Mouse (Mus musculus): ENCODE data around the gene Chka.
A peak's percentile ranks its signal among the peaks of the same experiment; 100 is the strongest.

Gene Chka

DNA sequence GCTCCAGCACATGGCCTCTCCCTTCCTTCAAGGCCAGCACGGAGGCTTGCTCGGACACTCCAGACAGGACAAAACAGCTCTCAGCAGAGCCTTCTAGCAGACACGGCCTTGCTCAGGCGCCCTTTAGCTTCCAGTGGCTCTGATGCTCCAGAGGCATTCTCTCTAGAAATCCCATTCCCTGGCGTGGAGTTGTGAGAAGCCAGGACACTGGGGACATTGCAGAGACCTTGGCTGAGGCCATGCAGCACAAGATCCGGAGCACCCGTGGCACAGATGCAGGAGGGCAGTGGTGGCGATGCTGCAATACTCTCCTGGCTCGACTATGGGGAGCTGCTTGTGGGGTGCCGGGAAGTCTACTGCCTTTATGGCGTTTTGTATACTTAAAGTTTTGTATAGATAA is 65.2 kb downstream of the Chka start:
- no peak for DNase-seq (ENCODE audit: low spot score in 2 of 2)

DNA sequence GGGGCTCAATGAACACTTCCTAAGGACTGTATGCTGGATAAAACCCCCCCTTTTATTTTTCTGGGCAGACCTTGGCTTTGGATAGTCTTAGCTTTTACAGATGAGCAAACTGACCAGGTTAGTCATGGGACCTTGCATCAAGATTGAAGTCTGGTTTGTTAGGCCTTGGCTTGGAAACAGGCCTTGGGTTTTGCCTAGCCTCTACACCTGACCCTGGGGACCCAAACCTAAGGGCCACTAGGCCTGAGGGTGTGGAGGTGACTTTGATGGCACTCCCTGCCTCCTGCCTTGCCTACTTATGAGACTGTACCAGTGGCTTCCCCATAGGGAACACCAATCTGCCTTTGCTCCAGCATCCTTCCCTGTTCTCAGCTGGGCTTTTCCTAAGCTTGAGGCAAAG is 68.4 kb downstream of the Chka start:
- DNase-seq (ENCODE audit: low spot score in 2 of 2): no peak

DNA sequence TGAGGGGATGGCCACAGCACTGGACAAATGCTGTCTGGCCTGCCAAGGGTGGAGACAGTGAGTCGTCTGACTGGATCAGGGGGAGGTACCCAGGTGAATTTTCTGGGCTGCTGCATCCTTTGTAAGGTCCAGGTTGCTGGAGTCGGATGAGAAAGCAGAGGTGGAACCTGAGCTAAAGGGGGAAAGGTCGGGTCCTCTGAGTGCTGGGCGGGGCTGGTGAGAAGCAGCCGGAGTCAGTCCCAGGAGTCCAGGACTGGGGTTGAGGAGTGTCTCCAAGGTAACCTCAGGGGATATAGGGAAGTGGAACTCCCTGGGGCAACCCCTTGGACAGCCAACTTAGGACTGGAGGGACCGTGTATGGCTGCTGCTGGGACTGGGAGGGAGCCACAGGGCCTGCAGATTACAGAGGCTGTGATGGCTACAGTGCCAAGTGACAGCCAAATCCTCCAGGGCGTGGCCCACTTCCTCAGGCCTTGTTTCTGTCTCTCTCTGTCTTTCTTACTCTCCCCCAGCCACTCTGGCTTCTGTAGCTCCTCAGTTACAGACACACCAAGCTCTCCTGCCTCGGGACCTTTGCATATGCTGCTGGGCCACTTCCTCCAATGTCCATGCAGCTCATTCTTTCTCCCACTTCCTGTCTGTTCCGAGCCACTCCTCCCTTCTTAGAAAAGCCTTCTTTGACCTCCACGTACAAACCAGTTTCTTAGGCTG is 71.2 kb downstream of the Chka start:
- DNase-seq (ENCODE audit: low spot score in 2 of 2): no peak

DNA sequence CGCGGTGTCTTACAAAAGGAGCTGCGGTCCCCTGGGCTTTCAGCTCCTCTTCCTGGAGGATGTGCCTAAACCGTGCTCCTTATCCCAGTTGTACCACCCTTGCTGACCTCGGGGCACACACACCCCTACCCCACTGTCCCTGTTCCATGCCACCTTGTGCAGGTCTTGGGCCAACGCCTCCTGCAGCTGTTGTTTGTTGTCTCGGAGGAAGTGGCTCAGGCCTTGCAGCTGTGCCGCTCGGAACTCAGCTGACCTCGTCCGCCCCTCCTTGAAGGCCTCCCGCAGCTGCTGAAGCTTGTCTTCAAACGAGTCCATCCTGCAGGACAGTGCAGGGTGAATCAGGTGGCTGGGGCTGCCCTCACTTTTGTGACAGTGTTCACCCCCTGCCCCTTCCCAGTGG is 72.0 kb downstream of the Chka start:
- no peak for DNase-seq (ENCODE audit: low spot score in 2 of 2)

DNA sequence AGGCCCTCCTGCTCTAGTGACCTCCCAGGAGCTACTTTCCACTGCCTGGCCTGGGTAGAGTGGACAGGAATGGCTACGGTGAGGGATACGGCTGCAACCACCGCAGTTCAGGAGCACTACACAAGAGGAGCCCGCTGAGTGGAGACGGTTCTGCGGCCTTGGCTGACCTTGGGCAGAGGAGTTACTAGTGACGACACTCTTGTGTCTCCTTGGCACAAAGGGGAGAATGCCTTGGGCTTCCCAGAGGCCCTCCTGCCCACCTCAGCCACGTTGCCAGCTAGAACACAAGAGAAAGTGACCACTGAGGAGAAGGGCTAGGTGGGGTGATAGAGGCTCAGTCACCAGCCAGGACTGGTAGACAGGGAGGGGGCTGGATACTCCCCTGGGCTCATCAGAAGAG is 72.6 kb downstream of the Chka start:
- DNase-seq (ENCODE audit: low spot score in 2 of 2): no peak

DNA sequence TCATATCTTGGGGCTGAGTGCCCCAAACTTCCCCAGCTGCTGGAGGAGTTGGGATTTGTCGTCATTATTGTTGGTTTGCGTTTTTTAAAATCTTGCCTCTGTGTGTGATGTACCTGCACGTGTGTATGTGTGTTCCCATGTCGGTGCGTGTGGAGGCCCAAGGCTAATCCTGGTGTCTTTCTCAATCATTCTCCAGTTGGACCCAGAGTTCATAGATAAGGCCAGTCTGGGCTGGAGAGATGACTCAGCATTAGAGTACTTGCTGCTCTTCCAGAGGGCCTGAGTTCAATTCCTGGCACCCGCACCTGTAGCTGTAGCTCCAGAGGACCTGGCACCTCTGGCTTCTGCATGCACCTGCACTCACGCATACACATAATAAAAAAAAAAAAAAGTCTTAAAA is 73.3 kb downstream of the Chka start:
- no peak for DNase-seq (ENCODE audit: low spot score in 2 of 2)

DNA sequence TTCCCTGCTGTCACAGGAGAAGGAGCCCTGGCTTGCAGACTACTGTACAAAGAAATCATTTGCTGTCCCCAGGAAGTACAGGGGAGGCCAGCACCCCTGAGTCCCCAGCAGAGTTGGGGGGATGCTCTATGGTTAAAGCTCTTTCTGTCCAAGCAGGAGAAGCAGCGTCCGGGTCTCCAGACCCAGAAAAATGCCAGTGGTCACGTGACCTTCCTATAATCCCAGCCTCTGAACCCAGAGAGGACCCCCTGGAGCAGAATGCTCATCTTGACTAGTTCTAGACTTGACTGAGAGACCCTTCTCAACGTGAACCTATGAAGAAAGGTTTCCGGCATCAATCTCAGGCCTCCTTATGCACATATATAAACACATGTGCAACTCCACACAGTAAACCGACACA is 74.3 kb downstream of the Chka start:
- no peak for DNase-seq (ENCODE audit: low spot score in 2 of 2)

DNA sequence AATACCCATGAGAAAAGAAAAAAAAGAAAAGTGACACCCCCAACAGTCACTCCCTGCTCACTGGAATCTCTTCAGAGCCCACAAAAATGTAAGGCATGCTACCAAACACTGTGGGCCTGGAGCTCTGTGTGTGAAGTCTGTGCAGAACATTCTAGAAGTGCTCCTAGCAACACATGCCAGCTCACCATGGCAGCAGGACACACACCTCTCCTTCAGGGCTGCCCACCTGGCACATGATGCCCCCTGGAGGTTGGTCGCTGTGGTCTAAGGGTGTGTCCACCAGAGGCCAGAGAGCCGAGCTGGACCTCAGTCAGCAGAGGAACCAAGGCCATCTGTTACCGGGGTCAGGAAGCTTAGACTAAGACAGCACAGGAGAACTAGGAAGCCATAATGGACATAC is 74.7 kb downstream of the Chka start:
- DNase-seq (ENCODE audit: low spot score in 2 of 2): no peak

DNA sequence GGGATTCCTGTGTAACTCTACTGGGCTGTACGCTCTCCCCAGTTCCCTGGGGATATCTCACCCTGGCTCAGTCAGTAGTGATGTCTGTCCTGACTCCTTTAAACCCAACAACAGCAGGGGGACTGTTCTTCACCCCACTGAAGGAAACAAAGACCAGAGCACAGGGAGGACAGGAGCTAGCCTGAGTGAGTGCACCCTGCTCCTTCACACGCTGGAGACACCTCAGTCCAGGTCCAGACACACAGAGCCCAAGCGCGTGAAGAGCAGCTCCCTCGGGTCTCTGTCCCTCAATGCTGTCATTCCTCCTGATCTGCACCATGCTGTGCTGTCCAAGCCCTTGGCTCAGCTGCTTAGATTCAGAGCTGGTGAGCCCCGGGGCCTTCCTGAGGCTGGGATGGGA is 75.1 kb downstream of the Chka start:
- no peak for DNase-seq (ENCODE audit: low spot score in 2 of 2)

DNA sequence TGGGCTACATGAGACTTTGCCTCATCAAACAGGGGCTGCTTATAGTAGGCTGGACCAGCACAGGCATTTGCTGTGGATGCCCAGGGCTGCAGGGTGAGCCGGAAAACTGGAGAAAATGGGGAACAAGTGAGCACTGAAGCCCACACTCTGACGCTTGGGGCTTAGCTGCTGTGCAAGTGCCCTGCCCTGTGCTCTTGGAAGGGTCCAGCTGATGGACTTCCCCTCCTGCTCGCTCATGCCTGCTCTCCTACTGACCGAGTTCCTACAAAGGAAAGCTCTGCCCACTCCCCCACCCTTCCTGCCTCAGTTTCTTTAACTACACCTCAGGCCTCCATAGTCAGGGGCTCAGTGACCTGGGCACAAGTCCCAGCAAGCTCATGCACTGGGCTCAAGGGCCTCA is 76.4 kb downstream of the Chka start:
- DNase-seq (ENCODE audit: low spot score in 2 of 2): no peak

DNA sequence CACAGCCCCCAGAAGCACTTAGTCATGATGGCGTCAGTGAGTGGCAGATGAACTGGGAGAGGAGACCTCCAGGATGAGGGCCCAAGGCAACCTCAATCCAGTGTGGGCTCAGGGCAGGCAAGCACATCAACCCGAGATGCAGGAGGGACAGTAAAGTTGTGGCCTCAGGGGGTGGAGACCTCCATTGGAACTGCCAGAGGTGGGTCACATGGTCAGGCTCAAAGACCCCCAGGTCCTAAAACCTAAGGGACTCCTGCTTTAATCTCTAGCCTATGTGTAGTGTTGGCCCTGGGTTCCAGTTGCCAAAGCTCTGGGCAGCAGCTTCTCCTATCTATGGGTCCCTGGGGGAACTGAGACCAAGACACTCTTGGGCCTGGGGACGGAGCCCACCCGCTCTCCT is 77.2 kb downstream of the Chka start:
- no peak for DNase-seq (ENCODE audit: low spot score in 2 of 2)

DNA sequence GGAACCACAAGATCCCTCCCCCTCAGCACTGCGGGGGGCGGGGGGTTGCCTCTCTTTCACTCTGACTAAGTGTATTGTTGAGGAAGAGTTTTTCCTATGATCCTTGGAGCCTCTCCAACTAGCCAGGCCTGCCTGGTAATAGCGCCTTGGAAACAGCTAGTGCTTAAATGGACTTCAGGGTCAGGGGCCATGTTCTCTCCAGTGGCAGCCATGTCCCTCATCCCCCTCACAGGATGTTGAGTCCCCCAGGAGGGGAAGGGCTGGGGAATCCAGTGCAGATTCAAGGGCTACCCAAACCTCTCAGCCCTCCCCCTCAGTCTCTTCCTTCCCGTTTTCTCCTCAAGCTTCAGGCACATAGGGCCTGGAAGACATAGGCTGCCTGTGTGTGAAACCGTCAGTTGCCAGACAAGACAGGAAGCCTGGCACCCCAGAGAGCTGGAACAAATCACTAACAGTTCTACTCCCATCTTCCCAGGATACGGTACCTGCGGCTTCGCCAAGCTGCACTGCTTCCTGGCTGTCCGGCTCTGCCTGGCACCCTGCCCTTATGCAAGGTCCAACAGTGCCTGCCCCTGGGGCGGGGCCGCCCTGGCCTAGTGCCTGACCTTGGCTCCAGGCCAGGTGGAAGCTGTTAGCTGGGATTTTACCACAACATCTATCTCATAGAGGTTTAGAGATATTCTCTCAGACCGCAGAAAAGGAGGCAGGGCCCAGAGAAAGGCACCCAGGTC is 77.8 kb downstream of the Chka start, which contains the start of gene Aldh3b1:
Aldh3b1 (minus strand) TSS at position 598 of the 731 bp plus-strand sequence.
- no peak for DNase-seq (ENCODE audit: low spot score in 2 of 2)

DNA sequence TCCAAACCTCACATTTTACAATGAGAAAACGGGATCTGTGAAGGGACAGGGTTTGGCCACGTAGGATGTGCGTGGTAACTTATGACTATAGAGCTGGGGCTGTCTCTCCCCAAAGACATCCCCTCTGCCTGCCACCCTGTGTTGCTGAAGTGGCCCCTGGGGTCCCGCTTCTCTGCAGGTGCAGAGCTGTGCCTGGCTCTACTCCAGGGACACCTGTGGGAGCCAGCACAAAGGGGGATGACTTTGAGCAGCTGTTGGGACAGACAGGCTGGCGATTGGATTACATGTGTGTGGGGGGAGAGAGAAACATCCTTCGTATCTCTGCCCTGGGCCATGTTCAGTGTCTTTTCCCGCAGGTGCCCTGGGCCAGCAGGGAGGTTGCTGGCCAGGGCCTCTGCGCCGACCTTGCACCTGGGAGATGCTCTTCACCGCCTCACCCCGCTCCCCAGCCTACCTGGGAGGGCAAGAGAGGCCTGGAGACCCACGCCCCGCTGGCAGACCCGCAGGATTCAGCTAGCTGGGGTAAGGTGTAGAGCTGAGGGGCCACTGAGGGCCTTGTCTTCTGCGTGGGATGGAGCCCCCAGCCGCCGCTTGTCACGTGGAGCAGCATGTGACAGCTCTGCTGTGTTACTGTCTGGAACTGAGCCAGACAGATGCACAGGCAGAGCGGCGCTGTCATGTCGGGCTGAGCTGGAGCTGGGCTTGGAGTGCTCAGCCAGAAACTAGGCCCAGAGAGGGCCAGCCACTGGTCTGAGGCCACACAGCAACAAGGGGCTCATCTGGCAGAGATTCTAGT is 78.9 kb downstream of the Chka start:
- peak; percentile 51 to 57 for DNase-seq (ENCODE audit: low spot score in 2 of 2)

DNA sequence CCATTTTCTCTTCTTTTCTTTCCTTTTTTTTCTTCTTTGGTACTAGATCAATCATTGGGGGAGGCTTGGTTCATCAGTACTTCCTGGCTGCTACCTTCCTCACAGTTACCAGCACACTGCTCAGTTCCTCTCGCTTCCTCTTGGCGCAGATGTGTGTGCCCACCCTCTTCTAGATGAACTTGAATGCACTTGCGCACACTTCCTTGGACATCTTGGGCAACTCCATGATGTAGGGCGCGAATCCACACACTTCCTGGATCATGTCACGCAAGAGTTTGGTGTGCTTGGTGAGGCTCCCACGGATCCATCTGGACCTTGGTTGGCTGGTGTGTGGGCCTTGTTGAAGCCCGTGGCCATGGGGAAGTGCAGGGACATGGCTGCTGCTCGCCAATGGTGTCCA is 80.1 kb downstream of the Chka start:
- no peak for DNase-seq (ENCODE audit: low spot score in 2 of 2)

DNA sequence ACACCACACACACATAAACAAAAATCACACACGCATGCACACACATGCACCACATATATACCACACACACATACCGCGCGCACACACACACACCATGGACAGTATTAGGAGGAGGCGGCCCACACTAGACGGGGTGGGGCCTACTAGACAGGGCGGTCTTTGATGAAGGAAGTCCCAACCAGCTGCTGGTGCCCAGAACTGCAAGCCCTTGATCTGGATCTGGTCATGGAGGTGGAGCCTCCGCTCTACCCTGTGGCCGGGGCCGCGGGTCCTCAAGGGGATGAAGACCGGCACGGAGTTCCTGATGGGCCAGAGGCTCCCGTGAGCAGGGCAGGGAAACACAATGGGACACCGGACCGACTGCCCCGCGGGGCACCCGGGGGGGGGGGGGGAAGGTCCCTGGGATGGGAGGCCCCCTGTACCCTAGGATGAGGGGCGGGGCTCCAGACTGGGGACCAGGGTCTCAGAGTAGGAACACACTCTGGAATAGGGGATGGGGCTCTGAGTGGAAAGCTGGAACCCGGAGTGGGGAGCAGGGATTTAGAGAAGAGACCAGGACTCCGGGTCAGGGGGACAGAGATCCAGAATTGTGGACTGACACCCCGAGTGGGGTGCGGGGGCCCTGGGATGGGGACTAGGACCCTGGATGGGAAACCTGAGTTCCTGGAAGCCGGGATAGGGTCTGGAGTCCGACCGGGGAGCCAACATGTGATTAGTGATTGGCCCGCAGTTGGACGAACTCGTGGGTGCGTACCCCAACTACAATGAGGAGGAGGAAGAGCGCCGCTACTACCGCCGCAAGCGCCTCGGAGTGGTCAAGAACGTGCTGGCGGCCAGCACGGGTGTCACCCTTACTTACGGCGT is 83.7 kb downstream of the Chka start, which contains the start of gene Unc93b1:
Unc93b1 (plus strand) TSS at position 155 of the 864 bp plus-strand sequence.
- no peak for DNase-seq (ENCODE audit: low spot score in 2 of 2)

DNA sequence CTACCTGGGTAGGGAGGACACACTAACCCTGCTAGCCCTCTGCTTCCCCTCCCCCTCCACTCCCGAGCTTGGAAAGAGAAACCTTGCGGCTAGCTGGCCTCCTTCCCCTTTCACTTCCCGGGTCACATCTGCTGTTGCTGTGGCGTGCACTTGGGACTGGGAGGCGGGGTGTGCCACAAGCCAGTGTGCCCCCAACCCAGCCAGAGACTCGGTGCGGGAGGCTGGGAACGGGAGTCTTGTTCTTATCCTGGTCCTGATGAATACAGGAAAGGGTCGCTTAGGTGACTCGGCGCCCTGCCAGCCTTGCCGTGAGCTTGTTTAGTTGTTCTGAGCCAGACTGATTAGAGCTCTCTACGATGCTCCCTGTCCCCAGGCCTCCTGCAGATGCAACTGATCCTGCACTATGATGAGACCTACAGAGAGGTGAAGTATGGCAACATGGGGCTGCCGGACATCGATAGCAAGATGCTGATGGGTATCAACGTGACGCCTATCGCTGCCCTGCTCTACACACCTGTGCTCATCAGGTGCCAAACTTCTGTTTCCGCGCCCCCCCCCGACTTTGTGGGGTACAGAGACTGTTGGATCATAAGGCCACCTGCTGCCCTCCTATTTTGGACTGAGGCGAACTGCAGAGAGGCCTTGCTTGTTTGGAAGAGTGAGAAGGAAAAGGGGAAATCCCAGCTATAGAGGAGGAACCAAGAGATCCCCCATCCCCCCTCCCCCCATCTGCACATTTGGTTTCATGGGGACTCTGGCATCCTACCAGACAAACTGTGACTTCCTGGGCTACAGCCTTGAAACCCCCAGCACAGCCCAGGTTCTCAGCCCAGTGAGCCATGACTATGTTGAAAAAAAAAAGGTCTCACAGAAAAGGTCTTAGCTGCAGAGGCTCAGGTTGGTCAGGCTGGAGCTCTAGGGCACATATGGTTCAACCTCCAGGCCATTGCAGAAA is 84.6 kb downstream of the Chka start:
- DNase-seq (ENCODE audit: low spot score in 2 of 2): peak in 1 of 2 experiments; percentile 39

DNA sequence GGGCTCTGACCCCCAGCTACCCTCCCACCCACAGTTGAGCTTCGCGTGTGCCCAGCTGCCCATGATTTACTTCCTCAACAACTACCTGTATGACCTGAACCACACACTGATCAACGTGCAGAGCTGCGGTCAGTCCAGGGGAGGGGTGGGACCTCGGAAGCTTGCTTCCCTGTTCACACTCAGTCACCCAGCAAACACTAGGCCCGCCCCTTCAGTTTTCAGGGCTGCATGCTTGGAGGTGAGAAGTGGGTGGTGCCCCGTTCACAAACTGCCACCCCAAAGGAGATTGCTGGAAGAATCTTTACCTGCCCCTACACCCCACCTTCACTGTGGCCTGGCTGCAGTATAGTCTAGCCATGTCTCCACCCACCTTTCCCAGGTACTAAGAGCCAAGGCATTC is 90.7 kb downstream of the Chka start:
- no peak for DNase-seq (ENCODE audit: low spot score in 2 of 2)

DNA sequence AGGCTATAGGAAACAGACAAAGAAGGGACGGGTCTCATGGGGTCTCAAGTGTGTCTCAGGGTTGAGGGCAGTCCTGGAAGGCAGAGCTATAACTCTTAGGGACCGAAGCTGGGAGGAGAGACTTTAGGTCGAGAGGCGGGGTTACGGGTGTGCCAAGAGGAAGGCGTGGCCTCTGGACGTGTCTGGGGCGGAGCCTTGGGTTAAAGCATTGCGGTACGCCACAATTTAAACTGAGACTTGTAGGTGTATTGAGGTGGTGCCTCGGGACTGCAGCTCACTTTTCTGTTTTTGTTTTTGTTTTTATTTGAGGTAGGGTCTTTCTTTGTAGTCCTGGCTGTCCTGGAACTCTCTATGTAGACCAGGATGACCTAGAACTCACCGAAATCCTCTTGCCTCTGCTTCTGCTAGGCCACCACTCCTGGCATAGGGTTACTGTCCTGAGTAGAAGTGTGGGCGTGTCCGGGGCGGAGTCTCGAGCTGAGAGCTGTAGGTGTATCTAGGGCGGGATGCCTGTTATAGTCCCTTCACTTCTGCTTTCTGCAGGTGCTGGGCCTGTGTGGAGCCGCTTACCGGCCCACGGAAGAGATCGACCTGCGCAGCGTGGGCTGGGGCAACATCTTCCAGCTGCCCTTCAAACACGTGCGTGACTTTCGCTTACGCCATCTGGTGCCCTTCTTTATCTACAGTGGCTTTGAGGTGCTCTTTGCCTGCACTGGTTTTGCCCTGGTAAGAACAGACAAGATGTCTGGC is 91.6 kb downstream of the Chka start:
- peak in 1 of 2 experiments; percentile 43 for DNase-seq (ENCODE audit: low spot score in 2 of 2)
